Mouse (Mus musculus): ENCODE data around the gene Scgb2b26. TPM values are rescaled to one million over a fixed set of nuclear protein-coding genes. Genes with fewer than 3 reads are reported as not detected.

The Scgb2b26 gene
- not detected in 2 replicates for polyA plus RNA-seq (2021; fragmentation: Nextera tagmentation)
- long read RNA-seq, experiment 1: 0 reads
- long read RNA-seq, experiment 2: 0 reads

GRCm38 (mm10) chr7:33944940-33945339 is at the start of gene Scgb2b26:
Gene Scgb2b26, minus strand, starts transcription at chr7:33945040.

Other genes with a start within 250 kb of the Scgb2b26 start
- gene Scgb2b24, start 205.7 kb downstream of the Scgb2b26 start, polyA plus RNA-seq (2021; fragmentation: Nextera tagmentation): not detected in 2 replicates
- not detected in 2 replicates for gene Scgb1b24, start 201.2 kb downstream of the Scgb2b26 start, polyA plus RNA-seq (2021; fragmentation: Nextera tagmentation)
- not detected in 2 replicates for gene Scgb2b27, start 68.9 kb upstream of the Scgb2b26 start, polyA plus RNA-seq (2021; fragmentation: Nextera tagmentation)
- gene Scgb1b27, start 76.4 kb upstream of the Scgb2b26 start, polyA plus RNA-seq (2021; fragmentation: Nextera tagmentation): not detected in 2 replicates
- not detected in 2 replicates for gene Scgb1b30, start 150.4 kb upstream of the Scgb2b26 start, polyA plus RNA-seq (2021; fragmentation: Nextera tagmentation)
- 0.43 and 0.93 TPM in 2 replicates for gene Wtip, start 188.2 kb upstream of the Scgb2b26 start, polyA plus RNA-seq (2021; fragmentation: Nextera tagmentation)
- gene Uba2, start 224.6 kb upstream of the Scgb2b26 start, polyA plus RNA-seq (2021; fragmentation: Nextera tagmentation): 90.1 and 97.0 TPM in 2 replicates

All from layer of hippocampus, adult 6 months (tissue).